Mouse (Mus musculus) cerebellum, adult 2 months (tissue): Measurements from ENCODE around the gene Krt33a.

ENCODE experiments used
- CTCF ChIP-seq: fragments of 200-500 bp; IDR thresholded peaks from 2 replicates; pipeline ENCODE4 v1.5.1; 2011; ENCODE audit warnings: low read depth, mild to moderate bottlenecking, control low read depth, low read length, moderate library complexity, borderline replicate concordance; ENCODE audit not compliant: insufficient read depth
- POLR2A ChIP-seq: fragments of 200-500 bp; IDR thresholded peaks from 2 replicates; pipeline ENCODE4 v1.6.1; 2011; ENCODE audit warnings: low read length, control low read depth, borderline replicate concordance; ENCODE audit not compliant: insufficient read depth

GRCm38 (mm10) chr11:100008336-100008735 lies 7.7 kb downstream of the Krt33a start:
- TF ChIP-seq POLR2A (no peak), CTCF (no peak)
